Mouse (Mus musculus) left cerebral cortex, postnatal 10 days (tissue): ENCODE data around the gene Ripply3. TPM values are rescaled to one million over a fixed set of nuclear protein-coding genes. Genes with fewer than 3 reads are reported as not detected.

Source experiments
- DNase-seq, 2 experiments: peaks; one replicate each; pipeline ENCODE4 v3.0.0; 2021 to 2022; ENCODE audit warnings: low spot score in 2 of 2, mixed read lengths in 1 of 2; ENCODE audit errors: extremely low spot score in 1 of 2
- intact Hi-C: fragments of 180-260 bp; cut with DNase I; formaldehyde crosslinking; loops from one replicate; pipeline ENCODE4 v1.15.1; 2025
- total RNA-seq, 2 experiments: library from RNA; stranded (reverse); gene quantifications; 2 replicates each; pipeline ENCODE4 v1.2.3; 2021

Gene Ripply3
- under 1 TPM in 1 of 2 experiments, not detected in 1; 0.43 TPM for total RNA-seq

DNA sequence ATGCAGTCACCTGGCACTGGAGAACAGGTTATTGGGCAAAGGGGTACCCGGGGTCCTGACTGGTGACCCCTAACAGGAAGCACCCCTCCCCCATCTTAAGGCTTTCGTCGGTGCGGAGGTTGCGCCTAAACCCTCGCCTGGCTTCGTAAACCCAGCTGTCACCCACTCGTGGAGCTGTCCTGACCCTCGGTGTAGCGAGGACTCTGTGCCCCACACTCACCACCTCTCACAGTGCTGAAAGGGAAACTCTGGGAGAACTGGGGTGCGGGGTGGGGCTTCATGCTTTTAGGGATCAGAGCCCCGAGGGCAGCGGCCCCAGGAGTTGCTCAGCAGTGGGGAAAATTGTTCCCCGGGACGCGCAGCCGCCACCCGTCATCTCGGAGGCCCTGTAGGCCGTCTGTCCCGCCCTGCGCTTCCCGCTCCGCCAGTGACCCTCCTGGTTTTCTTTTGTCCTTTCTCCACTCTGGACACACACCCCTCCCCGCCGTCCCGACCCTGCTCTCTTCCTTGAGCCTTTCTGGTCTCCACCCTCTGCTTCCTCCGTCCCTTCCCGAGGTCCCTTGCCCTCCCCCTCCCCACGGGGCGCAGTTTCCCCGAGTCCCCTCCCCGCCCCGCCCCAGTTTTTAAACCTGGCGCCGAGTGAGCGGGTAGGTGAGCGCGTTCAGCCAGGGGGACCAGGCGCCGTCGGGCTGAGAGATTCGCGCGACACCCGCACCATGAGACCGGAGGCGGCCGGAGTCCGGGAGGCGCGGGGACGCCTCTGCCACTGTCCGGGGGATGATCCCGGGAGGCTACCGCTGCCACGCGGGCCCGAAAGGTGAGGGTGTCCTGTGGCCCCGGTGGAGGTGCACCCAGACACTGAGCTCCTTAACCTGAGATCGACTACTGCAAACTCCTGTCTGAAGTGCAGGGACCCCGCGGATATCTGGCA is at the start of gene Ripply3:
Gene Ripply3 (plus strand): TSS at position 640 of the 931 bp plus-strand sequence.
- intact Hi-C loops = no loop called here
- peak in 1 of 2 experiments; percentile 61 for DNase-seq

DNA sequence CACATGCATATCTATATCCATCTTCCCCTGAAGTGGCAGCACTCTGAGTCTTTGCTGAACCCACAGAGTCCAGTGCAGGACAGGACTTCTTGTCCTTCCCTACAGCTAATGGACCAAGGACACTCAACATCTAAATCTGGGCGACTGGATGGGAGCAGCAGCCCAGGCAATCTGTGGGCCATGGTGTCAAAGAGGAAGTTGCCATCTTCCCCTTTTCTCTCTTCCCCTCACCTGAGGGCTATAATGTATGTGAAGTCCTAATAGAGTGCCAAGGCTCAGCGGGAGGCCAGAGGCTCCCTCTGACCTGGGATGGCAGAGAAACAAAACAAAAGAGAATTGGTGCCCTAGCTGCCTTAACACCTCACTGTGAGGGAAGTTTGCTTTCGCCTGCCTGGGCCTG is 44.2 kb upstream of the Ripply3 start:
- intact Hi-C loops = no loop called here

DNA sequence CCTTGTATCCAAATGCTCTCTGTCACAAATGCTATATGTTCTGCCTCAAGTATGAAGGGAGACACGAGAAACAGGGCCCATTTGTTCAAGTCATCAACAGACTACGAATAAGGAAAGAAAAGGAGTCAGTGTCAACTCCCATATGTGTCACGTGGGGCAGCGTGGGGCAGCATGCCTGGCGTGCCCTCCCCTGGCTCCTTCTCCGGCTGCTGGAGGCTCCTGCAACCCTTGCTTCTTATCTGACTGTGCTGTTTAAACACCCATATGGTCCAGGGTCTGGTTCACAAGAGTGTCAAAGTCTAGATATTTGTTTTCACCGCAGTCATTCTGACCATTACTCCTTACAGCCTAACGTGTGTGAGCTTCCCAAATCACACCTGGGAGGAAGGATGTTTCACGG is 40.4 kb upstream of the Ripply3 start:
- DNase-seq = no peak
- intact Hi-C loops = no loop called here

More for the DNA sequence above, 44.2 kb upstream of the Ripply3 start:
- no peak for DNase-seq

DNA sequence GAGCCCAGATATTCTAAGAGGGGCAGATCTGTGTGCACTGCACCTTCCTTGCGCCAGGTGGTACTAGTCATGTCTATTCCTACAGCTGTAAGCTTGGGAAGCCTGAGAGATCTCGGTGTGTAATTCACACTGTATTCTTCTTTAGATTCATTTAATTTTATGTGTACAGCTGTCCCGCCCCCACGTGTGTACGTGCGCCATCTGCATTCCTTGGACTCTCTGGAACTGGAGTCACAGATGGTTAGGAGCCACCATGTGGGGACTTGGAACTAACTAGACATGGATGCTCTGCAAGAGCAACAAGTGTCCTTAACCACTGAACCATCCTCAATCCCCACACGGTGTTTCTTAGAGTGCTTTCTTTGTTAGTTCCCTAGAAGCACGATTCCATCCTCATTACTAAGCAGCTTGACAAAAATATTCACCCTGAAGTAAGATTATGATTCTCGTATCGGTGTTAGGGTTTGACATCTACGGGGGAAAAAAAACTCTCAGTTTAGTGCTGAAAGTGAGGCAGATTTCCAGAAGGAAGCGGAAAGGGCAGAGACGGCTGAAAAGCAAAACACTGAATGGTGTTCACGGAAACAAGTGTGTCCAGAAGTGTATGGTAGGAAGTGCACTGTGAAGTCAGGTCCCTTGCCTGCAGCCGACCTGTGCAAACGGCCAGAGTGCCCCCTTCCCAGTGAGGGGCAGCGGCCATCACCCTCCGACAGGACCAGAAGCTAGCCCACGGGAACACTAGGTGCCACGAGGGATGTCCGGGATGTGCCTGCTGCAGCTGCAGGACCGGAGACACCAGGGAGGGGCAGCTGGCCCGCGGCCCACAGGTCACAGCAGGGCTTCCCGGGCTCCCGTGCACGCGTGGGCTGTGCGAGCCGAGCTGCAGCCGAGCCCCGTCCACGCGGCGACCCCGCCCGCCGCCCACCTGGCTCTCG is 38.8 kb upstream of the Ripply3 start:
- peak; percentile 73 to 79 for DNase-seq
- intact Hi-C loops = no loop called here

DNA sequence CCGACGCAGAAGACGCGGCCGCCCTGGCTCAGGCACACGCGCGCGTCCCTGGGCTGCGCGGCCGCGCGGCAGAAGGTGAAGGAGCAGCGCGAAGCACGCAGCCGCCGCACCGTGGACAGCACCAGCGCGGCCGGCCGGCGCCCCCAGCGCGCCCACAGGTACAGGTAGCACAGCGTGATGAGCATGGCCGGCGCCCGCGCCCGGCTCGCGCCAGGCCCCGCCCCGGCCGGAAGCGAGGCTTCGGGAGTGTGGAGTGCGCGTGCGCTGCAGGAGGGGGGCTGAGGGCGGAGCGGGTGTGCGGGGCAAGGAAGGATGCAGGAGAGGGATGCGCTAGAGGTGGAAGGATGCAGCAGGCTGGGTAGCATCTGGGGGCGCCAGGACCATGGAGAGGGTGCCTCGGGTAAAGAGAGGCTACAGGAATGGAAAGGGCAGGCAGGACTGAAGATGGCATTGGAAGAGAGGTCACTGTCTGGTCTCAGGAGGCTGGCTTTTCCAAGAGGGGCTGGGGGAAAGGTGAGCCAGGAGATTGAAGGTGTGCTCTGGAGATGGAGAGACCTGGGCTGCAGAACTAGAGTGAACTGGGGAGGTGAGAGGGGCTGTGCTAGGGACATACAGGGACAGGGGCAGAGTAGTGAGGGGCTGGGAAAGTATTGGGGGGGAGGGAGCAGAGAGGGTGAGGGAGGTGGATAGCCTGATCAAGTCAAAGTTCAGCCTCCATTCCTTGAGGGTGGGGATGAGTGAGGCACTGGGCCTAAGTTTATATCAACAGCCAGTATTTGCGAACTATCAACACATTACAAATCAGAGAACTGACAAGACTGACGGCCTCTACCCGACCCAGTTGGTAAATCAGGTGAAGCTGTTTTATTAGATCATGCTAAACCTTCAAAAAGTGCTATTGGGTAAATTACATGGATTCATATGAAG is 37.9 kb upstream of the Ripply3 start:
- intact Hi-C loops = no loop called here
- peak; percentile 56 to 89 for DNase-seq

DNA sequence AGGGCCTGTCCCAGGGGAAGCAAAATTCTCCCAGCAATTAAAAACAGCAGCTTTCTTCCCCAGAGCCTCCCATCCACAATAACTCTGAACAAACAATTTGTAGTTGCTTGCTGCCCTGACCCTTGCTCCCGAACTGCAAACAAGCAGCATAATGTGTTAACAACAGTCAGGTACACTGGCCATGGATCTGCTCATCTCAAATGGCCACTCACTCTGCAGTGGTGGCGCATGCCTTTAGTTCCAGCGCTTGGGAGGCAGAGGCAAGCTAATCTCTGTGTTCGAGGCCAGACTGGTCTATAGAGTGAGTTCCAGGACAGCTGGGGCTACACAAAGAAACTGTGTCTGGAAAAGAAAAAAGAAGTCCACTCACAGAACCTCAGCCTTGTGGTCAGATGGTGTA is 37.1 kb upstream of the Ripply3 start:
- intact Hi-C loops = no loop called here
- DNase-seq = no peak

DNA sequence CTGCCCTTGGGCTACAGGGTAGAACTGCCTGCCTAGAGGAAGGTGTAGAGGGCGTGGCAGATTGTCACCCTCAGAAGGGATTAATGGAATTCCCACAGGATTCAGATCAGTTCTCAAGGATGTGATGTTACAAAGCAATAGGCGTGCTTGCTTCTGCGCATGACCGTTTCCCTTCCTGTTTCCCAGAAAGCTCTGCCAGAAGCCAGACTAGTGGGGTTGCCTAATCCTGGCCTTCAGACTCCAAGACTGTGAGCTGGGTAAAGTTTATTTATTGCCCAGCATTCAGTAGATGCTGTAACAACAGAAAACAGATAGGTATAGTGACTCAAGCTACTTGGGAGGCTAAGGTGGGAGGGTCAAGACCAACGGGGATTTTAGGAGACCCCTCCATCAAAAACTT is 30.1 kb upstream of the Ripply3 start:
- DNase-seq = no peak
- intact Hi-C loops = no loop called here

DNA sequence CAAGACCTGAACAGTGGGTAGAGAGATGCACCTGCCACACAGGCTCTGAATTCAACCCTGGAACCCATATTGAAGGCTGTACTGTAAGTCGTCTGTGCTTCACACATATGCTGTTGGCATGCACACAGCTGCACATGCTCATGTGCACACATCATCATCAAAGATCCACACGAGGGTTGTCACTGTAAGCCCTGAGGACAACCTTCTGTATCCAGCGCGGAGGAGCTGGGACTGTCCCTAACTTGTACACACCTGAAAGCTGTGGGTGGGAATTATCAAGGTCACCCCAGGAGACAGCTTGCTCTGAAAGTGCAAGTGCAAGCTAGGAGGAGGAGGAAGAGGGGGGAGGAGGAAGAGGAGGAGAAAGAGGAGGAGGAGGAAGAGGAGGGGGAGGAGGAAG is 29.0 kb upstream of the Ripply3 start:
- intact Hi-C loops = no loop called here
- no peak for DNase-seq

DNA sequence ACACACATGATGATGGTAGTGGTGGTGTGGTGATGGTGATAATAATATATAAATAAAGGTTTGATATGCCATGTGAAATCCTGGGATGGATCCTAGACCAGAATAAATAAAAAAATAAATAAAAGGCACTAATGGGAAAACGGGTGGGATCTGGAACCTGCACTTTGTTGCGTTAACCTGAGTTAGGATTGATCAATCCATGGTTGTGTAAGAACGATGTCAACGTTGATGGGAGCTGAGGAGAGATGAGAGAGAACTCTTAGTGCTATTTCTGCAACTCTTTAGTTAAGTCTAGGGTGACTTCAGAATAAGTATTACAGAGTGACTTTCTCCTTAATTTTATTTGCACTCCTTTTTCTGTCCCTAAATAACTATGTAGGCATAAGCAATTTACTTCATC is 27.0 kb upstream of the Ripply3 start:
- DNase-seq = no peak

DNA sequence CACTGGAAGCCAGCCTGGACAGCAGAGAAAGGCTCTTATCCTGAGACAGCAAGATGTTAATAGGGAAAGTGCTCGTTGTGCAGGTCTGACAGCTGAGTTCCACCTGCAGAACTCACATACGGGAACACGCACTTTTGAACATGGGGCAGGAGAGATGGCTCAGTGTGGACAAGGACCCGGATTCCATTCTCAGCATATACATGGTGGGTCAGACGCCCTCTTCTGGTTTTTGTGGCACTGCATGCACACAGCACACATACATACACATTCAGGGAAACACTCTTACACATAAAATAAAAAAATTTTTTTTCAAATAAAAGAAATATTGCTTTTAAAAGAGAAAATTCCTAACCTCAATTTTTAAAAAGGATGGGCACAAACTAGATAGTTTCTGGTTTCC is 26.5 kb upstream of the Ripply3 start:
- intact Hi-C loops = no loop called here
- no peak for DNase-seq

More for the DNA sequence above, 27.0 kb upstream of the Ripply3 start:
- intact Hi-C loops = no loop called here

DNA sequence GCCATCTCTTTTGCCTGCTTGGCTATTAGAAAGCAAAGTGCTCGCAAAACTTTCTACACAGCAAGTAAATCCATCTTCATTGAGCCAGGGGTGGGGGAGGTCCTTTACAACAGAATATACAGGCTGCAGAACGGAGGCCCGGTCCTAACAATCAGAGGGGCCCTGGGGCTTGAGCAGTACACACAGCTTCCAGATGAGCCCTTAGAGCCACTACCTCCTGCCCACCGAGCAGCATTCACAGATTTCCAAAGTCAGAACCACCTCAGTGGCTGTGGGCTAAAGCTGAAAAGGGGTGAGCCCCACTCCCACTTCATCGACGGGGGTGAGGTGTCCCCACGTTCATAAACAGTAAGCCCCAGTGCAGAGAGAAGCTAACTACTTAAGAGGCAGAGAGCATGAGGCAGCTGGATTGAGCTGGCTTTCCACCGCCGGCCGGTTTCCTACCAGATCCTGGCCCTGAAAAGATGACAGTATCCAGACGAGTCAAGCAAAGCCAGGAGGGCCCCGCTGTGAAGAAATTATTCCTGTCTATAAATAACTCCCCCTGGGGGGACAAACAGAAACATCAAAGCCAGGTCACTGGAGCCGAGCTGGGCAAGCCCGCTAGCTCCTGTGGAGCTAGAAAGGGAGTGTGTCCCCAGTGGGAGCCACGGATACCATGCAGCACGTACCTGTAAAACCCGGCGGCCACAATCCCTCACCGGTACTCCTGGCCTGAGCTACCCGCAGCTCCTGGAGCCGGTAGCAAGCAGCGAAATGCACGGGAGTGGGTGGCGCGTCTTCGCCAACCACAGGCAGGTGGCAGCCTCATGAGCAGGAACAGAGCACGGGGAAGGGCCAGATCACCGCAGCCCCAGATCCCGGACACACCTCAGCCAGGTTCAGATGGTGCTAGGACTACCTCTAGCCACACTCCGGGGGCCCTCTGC is 25.7 kb upstream of the Ripply3 start:
- intact Hi-C loops = no loop called here

DNA sequence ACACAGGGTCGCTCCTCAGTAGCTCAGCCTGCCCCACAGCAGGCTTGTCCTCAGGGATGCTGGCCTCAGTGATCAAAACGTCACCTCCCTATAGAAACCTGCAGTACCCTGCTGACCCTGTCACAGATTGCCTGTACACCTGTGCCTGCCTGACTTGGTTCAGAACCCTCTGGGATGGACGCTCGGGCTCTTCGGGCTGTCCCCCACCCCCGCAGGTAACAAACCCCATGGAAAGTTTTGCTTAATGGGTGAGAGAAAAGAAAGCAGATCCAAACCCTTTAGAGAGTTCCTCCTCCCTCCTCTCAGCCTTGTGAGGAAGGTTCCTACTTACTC is 25.1 kb upstream of the Ripply3 start:
- DNase-seq = no peak
- intact Hi-C loops = no loop called here

More for the DNA sequence above, 25.7 kb upstream of the Ripply3 start:
- peak in 1 of 2 experiments; percentile 65 for DNase-seq

DNA sequence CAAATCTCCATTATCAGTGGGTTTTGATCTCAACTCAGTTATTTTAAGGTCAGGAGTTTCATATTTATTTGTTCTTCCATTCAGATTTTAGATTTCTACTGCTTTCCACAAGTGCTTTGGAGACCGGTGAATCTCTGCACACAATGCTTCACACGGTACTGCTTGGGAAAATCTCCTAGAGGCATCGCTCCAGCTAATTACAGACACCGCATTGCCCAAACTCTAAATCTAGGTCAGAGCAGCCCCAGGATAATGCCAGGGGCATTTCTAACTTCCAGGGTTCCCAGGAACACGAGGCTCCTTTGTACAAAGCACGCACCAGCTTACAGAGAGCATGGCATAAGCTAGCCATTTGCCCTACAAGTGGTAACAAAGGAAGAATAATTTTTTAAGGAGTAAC is 20.7 kb upstream of the Ripply3 start:
- intact Hi-C loops = no loop called here
- peak in 1 of 2 experiments; percentile 43 for DNase-seq

DNA sequence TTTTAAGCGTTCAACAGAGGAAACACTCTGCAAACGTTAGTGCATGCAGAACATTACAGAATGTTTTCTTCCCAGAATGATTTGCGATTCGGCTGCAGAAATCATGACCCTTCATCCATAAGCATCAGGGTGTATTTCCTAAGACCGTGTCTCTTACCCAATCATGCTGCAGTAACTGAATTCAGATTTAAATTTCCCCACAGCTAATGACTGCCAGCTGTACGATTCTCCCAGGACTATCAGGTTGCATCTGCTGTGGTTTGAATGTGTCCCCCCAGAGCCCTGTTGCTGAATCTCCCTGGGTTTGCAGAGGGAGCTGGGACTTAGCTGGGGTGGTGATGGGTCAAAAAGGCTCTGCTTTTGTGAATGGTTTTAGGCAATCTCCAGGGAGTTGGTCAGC is 20.3 kb upstream of the Ripply3 start:
- intact Hi-C loops = no loop called here
- DNase-seq = no peak

DNA sequence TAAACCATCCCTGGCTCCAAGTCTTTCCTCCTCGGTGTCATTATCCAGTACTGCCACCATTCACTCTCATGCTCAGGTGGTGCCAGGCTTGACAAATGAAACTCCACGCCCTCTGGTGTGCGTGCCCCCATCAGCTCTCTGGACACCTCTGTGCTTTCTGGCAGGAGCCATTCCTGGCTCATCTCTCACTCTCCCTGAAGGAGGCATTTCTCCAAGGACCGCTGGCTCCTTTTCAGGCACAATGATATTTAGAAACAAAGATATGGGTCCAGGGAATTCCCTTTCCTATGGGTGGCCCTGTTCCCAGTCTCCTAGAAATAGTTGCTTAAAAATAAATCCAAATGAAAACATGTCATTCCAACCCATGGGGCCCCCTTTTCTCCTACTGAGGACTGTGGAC is 19.2 kb upstream of the Ripply3 start:
- peak in 1 of 2 experiments; percentile 38 for DNase-seq
- intact Hi-C loops = no loop called here

DNA sequence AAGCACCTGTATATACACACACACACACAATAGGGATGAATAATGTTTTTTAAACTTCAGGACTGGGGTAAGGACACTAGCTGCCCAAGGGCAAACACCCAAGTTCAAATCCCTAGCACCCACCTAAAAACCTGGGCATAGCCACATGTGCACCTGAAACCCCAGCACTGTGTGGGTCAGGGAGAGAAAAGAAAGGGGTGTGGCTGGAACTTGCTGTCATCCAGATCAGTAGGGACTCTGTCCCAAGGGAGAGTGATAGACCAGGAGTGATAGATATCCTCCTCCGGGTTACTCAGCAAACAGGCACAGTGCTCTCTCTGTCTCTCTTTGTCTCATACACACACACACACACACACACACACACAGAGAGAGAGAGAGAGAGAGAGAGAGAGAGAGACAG is 16.8 kb upstream of the Ripply3 start:
- intact Hi-C loops = loop anchor here (5.0 kb wide), 1 partner anchor 44 kb away; no protein-coding TSS in a partner anchor
- DNase-seq = no peak

DNA sequence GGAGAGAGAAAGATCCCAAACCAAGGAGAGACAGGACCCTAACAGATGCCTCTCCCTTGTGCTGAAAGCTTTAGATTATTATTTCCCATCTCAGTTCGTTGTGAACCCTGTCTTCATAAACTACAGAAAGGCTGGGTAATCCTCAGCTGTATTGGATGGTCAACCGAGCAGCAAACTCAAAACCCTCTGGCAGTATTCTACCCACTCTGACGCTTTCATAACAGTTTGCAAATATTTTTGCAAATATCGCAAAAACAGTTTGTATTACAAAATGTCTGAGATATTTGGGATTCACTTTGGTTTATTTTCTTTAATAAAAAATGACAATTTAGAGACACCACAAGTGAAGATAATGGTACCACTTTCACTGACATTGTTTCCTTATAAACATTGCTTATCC is 16.3 kb upstream of the Ripply3 start:
- intact Hi-C loops = loop anchor here (5.0 kb wide), 1 partner anchor 45 kb away; no protein-coding TSS in a partner anchor
- no peak for DNase-seq
